22 mouse cellular contexts compared by ENCODE assay signal in the genomic region with DNA sequence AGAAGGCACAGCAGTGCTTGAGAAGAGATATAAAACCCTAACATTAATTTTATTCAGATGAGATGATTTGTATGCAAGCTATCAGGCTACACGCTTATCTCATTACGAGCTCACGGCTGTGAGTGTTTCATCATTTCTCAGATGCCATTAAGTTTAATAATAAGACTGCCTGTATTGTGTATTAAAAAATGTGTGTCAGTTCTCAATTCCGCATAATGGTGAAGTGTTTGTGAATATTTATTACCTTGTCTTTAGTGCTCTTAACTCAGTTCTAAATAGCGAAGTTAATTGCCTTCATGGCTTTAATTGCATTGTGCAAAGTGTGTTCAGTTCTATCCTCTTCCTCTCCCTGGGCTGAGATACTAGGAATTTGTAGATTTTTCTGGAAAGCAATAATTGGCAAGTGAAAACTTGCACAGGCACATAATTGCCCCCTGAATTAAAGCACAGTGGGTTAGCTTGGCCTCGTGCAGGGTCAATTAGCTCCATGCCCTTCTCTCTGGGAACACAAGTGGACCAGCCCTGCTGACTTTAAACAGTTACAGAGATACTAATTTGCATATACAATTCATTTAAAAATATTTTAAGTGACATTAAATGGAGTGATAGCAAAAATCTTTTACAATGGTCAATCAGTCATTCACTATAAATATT.
DNase-seq lines count a peak whose midpoint lies in the region; ATAC-seq and TF ChIP-seq lines count a peak whose summit lies in the region.
"Had no signal": no experiment of that assay in that cellular context is flagged by ENCODE, and none has a peak within 500 bp of the region (broad histone marks: within the 10 kb centered on the region; RNA-seq: fewer than 3 reads in every experiment).

No protein-coding gene starts in this region.

- no peaks in the 10 kb centered on the region for H3K36me3 ChIP-seq in midbrain, embryonic 11.5 days (ENCODE audit: control insufficient read depth, insufficient read depth, low read length)
- no peaks in the 10 kb centered on the region for H3K36me3 ChIP-seq in midbrain, postnatal 0 days (ENCODE audit: insufficient read depth, low read length)
- H3K36me3 ChIP-seq in forebrain, postnatal 0 days (ENCODE audit: insufficient read depth): no peaks in the 10 kb centered on the region
- no peaks in the 10 kb centered on the region for H3K36me3 ChIP-seq in neural tube, embryonic 15.5 days
- H3K36me3 ChIP-seq: embryonic facial prominence, embryonic 10.5 days; heart, embryonic 12.5 days; limb, embryonic 10.5 days; lung, embryonic 15.5 days had no signal

- no peak for DNase-seq in midbrain, embryonic 11.5 days (ENCODE audit: low spot score, missing footprints)
- no peak for DNase-seq in midbrain, postnatal 0 days (ENCODE audit: low spot score)
- peak; percentile 10 for DNase-seq in forebrain, postnatal 0 days
- peak; percentile 26 for DNase-seq in hindlimb bud, embryonic 11.5 days (ENCODE audit: extremely low spot score, low read depth, low spot score)
- no peak for DNase-seq in cerebellum, postnatal 25 days
- no peak for DNase-seq in adrenal gland, adult 18-20 months (ENCODE audit: low spot score in 2 of 2)
- no peak for DNase-seq in cerebellum, postnatal 10 days
- DNase-seq: adrenal gland, postnatal 25 days; B cell, adult 2 months; cerebellum, adult 9-10 months; right cerebral cortex, postnatal 25 days had no signal

- ATAC-seq in midbrain, embryonic 11.5 days (ENCODE audit: low FRiP score): 0 out of 2 replicates have a peak, but pooled peaks have one; percentile 38
- ATAC-seq in midbrain, postnatal 0 days (ENCODE audit: low FRiP score): no peak
- peak; percentile 71; the same call in 1 of the 2 replicates for ATAC-seq in forebrain, postnatal 0 days
- peak; percentile 73 for ATAC-seq in neural tube, embryonic 15.5 days (ENCODE audit: low FRiP score)
- ATAC-seq: activated CD4-positive, CD25-positive, alpha-beta regulatory T cell, adult 4 months; intestine, embryonic 16.5 days; Patski had no signal

- no peaks in the 10 kb centered on the region for H3K9me3 ChIP-seq in midbrain, embryonic 11.5 days (ENCODE audit: control insufficient read depth, low read length)
- H3K9me3 ChIP-seq in midbrain, postnatal 0 days (ENCODE audit: low read length): no peaks in the 10 kb centered on the region
- H3K9me3 ChIP-seq in forebrain, postnatal 0 days (ENCODE audit: low read length): no peaks in the 10 kb centered on the region
- no peaks in the 10 kb centered on the region for H3K9me3 ChIP-seq in neural tube, embryonic 15.5 days (replicated peaks)
- H3K9me3 ChIP-seq: embryonic facial prominence, embryonic 10.5 days; heart, embryonic 12.5 days; limb, embryonic 10.5 days; lung, embryonic 15.5 days had no signal

- H3K4me3 ChIP-seq in midbrain, embryonic 11.5 days (ENCODE audit: low read depth, low read length): no peak overlapping the region
- no peak overlapping the region for H3K4me3 ChIP-seq in midbrain, postnatal 0 days (ENCODE audit: low read depth, low read length)
- H3K4me3 ChIP-seq in forebrain, postnatal 0 days (ENCODE audit: low read depth, low read length): no peak overlapping the region
- H3K4me3 ChIP-seq in neural tube, embryonic 15.5 days (replicated peaks): no peak overlapping the region
- H3K4me3 ChIP-seq: embryonic facial prominence, embryonic 10.5 days; heart, embryonic 12.5 days; limb, embryonic 10.5 days; lung, embryonic 15.5 days had no signal

- no peak for TF ChIP-seq CTCF in midbrain, postnatal 0 days (IDR thresholded peaks at IDR 0.05)
- no peak for TF ChIP-seq CTCF in forebrain, postnatal 0 days (IDR thresholded peaks at IDR 0.05; ENCODE audit: low read depth)

- H3K27me3 ChIP-seq in midbrain, embryonic 11.5 days (ENCODE audit: control insufficient read depth, insufficient read depth, low read length): no peaks in the 10 kb centered on the region
- no peaks in the 10 kb centered on the region for H3K27me3 ChIP-seq in midbrain, postnatal 0 days (ENCODE audit: insufficient read depth, low read length)
- no peaks in the 10 kb centered on the region for H3K27me3 ChIP-seq in forebrain, postnatal 0 days (ENCODE audit: insufficient read depth, low read length)
- H3K27me3 ChIP-seq in neural tube, embryonic 15.5 days (replicated peaks): no peaks in the 10 kb centered on the region
- H3K27me3 ChIP-seq: heart, embryonic 12.5 days; lung, embryonic 15.5 days; Patski had no signal

- no peak overlapping the region for H3K4me2 ChIP-seq in midbrain, embryonic 11.5 days
- H3K4me2 ChIP-seq in midbrain, postnatal 0 days (ENCODE audit: low read depth, low read length, poor library complexity, severe bottlenecking): no peak overlapping the region
- H3K4me2 ChIP-seq in forebrain, postnatal 0 days (ENCODE audit: low read depth): no peak overlapping the region
- no peak overlapping the region for H3K4me2 ChIP-seq in neural tube, embryonic 15.5 days
- H3K4me2 ChIP-seq: heart, embryonic 12.5 days; liver, embryonic 11.5 days; lung, embryonic 15.5 days had no signal

- 78% methylated on average over 6 of the region's 6 CpGs for WGBS in midbrain, embryonic 11.5 days
- 45% methylated on average over 6 of the region's 6 CpGs for WGBS in midbrain, postnatal 0 days
- 15% methylated on average over 6 of the region's 6 CpGs for WGBS in forebrain, postnatal 0 days
- 19% methylated on average over 6 of the region's 6 CpGs for WGBS in neural tube, embryonic 15.5 days

- H3K4me1 ChIP-seq in midbrain, embryonic 11.5 days (ENCODE audit: control insufficient read depth, insufficient read depth, low read length): no peaks in the 10 kb centered on the region
- H3K4me1 ChIP-seq in midbrain, postnatal 0 days (ENCODE audit: insufficient read depth, low read length): no peaks in the 10 kb centered on the region
- H3K4me1 ChIP-seq in forebrain, postnatal 0 days (ENCODE audit: insufficient read depth): no peaks in the 10 kb centered on the region
- H3K4me1 ChIP-seq in neural tube, embryonic 15.5 days: peaks cover 3% of the 10 kb centered on the region; the same call in 1 of the 2 replicates
- H3K4me1 ChIP-seq: embryonic facial prominence, embryonic 10.5 days; heart, embryonic 12.5 days; lung, embryonic 15.5 days had no signal

- H3K9ac ChIP-seq in midbrain, embryonic 11.5 days (ENCODE audit: low read length): no peak overlapping the region
- H3K9ac ChIP-seq in midbrain, postnatal 0 days (replicated peaks; ENCODE audit: low read length, poor library complexity, severe bottlenecking): no peak overlapping the region
- H3K9ac ChIP-seq in forebrain, postnatal 0 days: no peak overlapping the region
- H3K9ac ChIP-seq in neural tube, embryonic 15.5 days (replicated peaks): no peak overlapping the region
- H3K9ac ChIP-seq: heart, embryonic 12.5 days; lung, embryonic 15.5 days had no signal

- no peak overlapping the region for H3K27ac ChIP-seq in midbrain, embryonic 11.5 days (ENCODE audit: low read depth, low read length)
- no peak overlapping the region for H3K27ac ChIP-seq in midbrain, postnatal 0 days (ENCODE audit: low read depth, low read length)
- H3K27ac ChIP-seq in forebrain, postnatal 0 days (ENCODE audit: low read depth, low read length): no peak overlapping the region
- 0 out of 2 replicates have a peak overlapping the region, but pooled peaks have one; percentile 37 for H3K27ac ChIP-seq in neural tube, embryonic 15.5 days (replicated peaks)
- H3K27ac ChIP-seq: embryonic facial prominence, embryonic 10.5 days; kidney, postnatal 0 days; limb, embryonic 10.5 days; lung, embryonic 15.5 days; stomach, postnatal 0 days had no signal

Comparison
In these comparisons a context has a peak if more than half of its experiments do, and no peak if none do; other contexts are left out.
1. DNase-seq: peak in forebrain, postnatal 0 days (single experiment) and hindlimb bud, embryonic 11.5 days (single experiment); none in midbrain, embryonic 11.5 days (single experiment), midbrain, postnatal 0 days (single experiment), cerebellum, postnatal 25 days (0 of 2), adrenal gland, adult 18-20 months (0 of 2) and cerebellum, postnatal 10 days (0 of 2).